Mouse (Mus musculus) MEL (cell line): ENCODE data around the gene Lipi.

Experiments
- CTCF ChIP-seq, 3 experiments: IDR thresholded peaks in 2 of 3; conservative IDR thresholded peaks in 1 of 3; 2 replicates each; pipeline ENCODE4 v1.5.1; 2011 to 2012; ENCODE audit warnings: low read length in 3 of 3, low read depth in 2 of 3, mild to moderate bottlenecking in 2 of 3, improper control_type of control experiment in 1 of 3, inconsistent platforms in 1 of 3, mixed read lengths in 1 of 3, moderate library complexity in 1 of 3; ENCODE audit not compliant: control insufficient read depth in 1 of 3, insufficient read depth in 1 of 3, poor library complexity in 1 of 3, severe bottlenecking in 1 of 3
- MAFK ChIP-seq: IDR thresholded peaks from 2 replicates; pipeline ENCODE4 v1.6.1; 2011; ENCODE audit warnings: low read depth, mild to moderate bottlenecking, low read length, improper control_type of control experiment, borderline replicate concordance
- USF1 ChIP-seq: IDR thresholded peaks from 2 replicates; pipeline ENCODE4 v1.6.1; 2014; ENCODE audit warnings: low read depth, mild to moderate bottlenecking, inconsistent platforms, low read length, improper control_type of control experiment, moderate library complexity

GRCm38 (mm10) chr16:75582279-75582678, 3.6 kb downstream of the Lipi start:
- TF ChIP-seq MAFK (no peak), CTCF (IDR thresholded peaks at IDR 0.05 in 2 of 3, conservative IDR thresholded peaks at IDR 0.05 in 1 of 3; ENCODE audit: control insufficient read depth in 1 of 3, insufficient read depth in 1 of 3, low read depth in 2 of 3, low read length in 3 of 3, poor library complexity in 1 of 3, severe bottlenecking in 1 of 3) (no peak), USF1 (no peak)
